Mouse (Mus musculus): ENCODE data around the gene Leo1. TPM values are rescaled to one million over a fixed set of nuclear protein-coding genes. Genes with fewer than 3 reads are reported as not detected.
"Not testable (repeated sequence)": the region's sequence is repeated elsewhere in the genome, so short reads cannot be mapped to it uniquely, and the experiment has no call there.

Leo1 gene
- polyA plus RNA-seq, 1 experiment from 2014 or later: 39.7 TPM

DNA sequence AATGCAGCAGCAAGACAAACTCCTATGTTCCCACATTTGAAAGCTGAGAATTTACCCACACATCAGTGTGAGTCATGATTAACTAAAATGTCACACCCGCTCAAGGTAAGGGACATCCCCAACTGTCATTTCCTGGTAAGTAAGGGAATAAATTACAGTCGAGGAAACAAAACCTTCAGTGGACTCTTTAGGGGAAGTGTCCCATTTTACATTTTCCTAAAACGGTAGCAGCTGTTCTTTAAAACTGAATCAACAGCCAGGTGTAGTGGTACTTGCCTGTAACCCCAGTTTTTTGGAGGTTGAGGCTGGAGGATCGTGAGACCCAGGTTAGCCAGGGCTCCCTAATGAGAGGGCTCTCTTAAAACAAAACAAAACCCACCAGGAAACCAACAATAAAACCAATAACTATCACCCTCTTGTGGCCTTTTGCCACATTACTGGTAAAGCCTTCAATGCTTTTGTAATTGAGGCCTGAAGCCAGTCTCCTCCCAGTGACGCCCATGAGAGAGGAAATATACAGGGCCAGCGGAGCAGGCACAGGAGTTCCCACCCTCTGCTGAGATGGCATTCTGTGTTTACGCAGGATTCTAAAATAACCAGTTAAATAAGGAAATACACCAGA lies 7.0 kb upstream of the Leo1 start:
- WGBS: 46% methylated on average over 7 of the region's 7 CpGs
- H3K4me2 ChIP-seq: no peak overlapping the region
- no peak overlapping the region for H3K27ac ChIP-seq (ENCODE audit: low read depth)
- ATAC-seq (ENCODE audit: insufficient read depth) (no peak), DNase-seq (peak; percentile 83)
- no peak overlapping the region for H3K4me3 ChIP-seq (ENCODE audit: low read depth, low read length)
- H3K9me3 ChIP-seq (ENCODE audit: low read depth, low read length): no peaks in the 10 kb centered on the region
- no peaks in the 10 kb centered on the region for H3K27me3 ChIP-seq (ENCODE audit: insufficient read depth, low read length)
- H3K36me3 ChIP-seq (ENCODE audit: insufficient read depth): no peaks in the 10 kb centered on the region
- no peak overlapping the region for H3K9ac ChIP-seq
- no peaks in the 10 kb centered on the region for H3K4me1 ChIP-seq (ENCODE audit: insufficient read depth)
- TF ChIP-seq CTCF (IDR thresholded peaks at IDR 0.05; ENCODE audit: low read depth): peak; percentile 54

DNA sequence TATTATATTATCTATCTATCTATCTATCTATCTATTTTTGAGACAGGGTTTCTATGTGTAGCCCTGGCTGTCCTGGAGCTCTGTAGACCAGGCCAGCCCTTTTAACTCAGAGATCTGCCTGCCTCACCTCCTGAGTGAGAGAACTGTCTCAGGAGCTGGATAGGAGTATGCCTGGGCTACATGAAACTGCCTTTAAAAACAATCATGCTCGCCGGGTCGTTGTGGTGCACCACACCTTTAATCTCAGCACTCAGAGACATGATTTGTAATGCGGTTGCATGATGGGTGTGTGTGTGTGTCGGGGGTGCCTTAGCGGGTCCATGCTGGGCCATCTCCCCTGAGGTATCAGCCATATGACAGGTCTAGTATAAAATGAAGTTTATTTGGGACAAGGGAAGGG lies 6.5 kb upstream of the Leo1 start:
- no peaks in the 10 kb centered on the region for H3K4me1 ChIP-seq (ENCODE audit: insufficient read depth)
- TF ChIP-seq CTCF (IDR thresholded peaks at IDR 0.05; ENCODE audit: low read depth): no peak
- no peaks in the 10 kb centered on the region for H3K27me3 ChIP-seq (ENCODE audit: insufficient read depth, low read length)
- H3K27ac ChIP-seq (ENCODE audit: low read depth): no peak overlapping the region
- H3K4me3 ChIP-seq (ENCODE audit: low read depth, low read length): no peak overlapping the region
- no peak overlapping the region for H3K4me2 ChIP-seq
- no peak overlapping the region for H3K9ac ChIP-seq
- 0 out of 2 replicates have a peak, but pooled peaks have one; percentile 16 for ATAC-seq (ENCODE audit: insufficient read depth)
- H3K36me3 ChIP-seq (ENCODE audit: insufficient read depth): no peaks in the 10 kb centered on the region
- 72% methylated on average over 6 of the region's 6 CpGs for WGBS
- no peaks in the 10 kb centered on the region for H3K9me3 ChIP-seq (ENCODE audit: low read depth, low read length)
- no peak for DNase-seq

DNA sequence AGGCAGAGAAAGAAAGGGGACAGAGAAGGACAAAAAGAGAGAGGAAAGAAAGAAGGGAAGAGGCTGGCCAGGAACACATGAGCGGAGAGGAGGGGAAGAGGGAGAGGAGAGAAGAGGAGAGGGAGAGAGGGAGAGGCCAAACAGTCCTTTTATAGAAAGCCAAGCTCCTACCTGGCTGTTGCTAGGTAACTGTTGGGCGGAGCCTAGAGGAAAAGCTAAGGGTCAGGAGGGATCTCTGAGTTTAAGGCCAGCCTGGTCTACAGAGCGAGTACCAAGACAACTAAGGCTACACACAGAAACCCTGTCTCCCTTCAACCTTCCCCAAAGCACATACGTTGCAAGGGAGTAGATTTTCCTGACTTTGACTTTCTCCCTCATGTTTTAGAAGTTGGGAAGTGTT lies 6.0 kb upstream of the Leo1 start:
- 0 out of 2 replicates have a peak, but pooled peaks have one; percentile 7 for ATAC-seq (ENCODE audit: insufficient read depth)
- Histone ChIP-seq H3K9me3 (ENCODE audit: low read depth, low read length) (no peaks in the 10 kb centered on the region), H3K4me2 (no peak overlapping the region), H3K27me3 (ENCODE audit: insufficient read depth, low read length) (no peaks in the 10 kb centered on the region), H3K4me1 (ENCODE audit: insufficient read depth) (no peaks in the 10 kb centered on the region), H3K9ac (no peak overlapping the region), H3K27ac (ENCODE audit: low read depth) (no peak overlapping the region), H3K36me3 (ENCODE audit: insufficient read depth) (no peaks in the 10 kb centered on the region), H3K4me3 (ENCODE audit: low read depth, low read length) (no peak overlapping the region)
- TF ChIP-seq CTCF (IDR thresholded peaks at IDR 0.05; ENCODE audit: low read depth): no peak
- WGBS: 79% methylated on average over 4 of the region's 4 CpGs
- no peak for DNase-seq

DNA sequence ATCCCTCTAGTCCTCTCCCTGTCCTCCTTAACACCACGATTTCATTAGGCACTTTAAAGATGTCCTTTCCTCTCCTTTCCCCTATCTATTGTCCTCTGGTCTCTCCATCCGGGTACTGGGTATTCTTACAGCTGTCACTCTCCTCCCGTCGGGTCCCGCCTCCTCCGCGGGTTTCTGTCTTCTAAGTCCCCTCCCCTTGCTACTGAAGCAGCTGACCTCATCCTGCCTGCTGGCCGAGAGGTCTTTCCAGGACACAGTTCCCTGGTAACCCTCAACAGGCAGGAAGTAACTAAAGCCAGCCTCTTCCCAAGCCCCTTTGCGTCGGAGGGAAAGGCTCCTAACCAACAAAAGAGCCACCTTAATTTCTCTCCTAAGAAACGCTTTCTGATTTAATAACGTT lies 5.4 kb upstream of the Leo1 start:
- ATAC-seq (ENCODE audit: insufficient read depth): peak; percentile 66
- H3K27me3 ChIP-seq (ENCODE audit: insufficient read depth, low read length): no peaks in the 10 kb centered on the region
- no peak for TF ChIP-seq CTCF (IDR thresholded peaks at IDR 0.05; ENCODE audit: low read depth)
- WGBS: 4% methylated on average over 12 of the region's 12 CpGs
- no peak overlapping the region for H3K27ac ChIP-seq (ENCODE audit: low read depth)
- peak; percentile 86 for DNase-seq
- no peaks in the 10 kb centered on the region for H3K36me3 ChIP-seq (ENCODE audit: insufficient read depth)
- peak overlapping the region; percentile 19; the same call in 1 of the 2 replicates for H3K4me2 ChIP-seq
- no peaks in the 10 kb centered on the region for H3K4me1 ChIP-seq (ENCODE audit: insufficient read depth)
- H3K9me3 ChIP-seq (ENCODE audit: low read depth, low read length): no peaks in the 10 kb centered on the region
- H3K9ac ChIP-seq: 0 out of 2 replicates have a peak overlapping the region, but pooled peaks have one; percentile 0
- H3K4me3 ChIP-seq (ENCODE audit: low read depth, low read length): no peak overlapping the region

DNA sequence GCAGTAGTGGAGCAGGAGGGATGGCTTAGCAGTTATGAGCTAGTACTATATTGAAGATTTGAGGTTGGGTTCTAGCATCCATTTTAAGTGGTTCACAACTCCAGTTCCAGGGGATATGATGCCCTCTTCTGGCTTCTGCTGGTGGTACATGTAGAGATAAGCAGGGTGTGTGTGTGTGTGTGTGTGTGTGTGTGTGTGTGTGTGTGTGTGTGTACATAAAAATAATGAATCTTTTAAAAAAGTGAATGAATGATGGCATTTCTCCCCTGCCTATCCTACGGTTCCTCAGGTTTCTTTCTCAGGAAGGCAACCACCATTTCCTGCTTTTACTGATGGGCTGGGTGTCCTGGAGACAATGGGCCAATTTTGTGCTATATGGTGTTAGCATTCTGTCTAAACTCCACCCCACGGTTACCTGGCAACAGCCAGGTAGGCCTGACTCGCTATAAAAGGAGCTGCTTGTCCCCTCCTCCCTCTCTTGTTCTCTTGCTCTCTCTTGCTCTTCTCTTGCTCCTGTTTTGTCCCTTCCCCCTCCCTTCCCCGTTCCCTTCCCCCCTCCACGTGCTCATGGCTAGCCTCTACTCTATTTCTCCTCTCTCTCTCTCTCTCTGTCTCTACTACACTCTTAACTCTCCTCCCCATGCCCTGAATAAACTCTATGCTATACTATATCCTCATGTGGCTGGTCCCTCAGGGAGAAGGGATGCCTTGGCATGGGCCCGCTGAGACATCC lies 3.5 kb upstream of the Leo1 start:
- H3K27ac ChIP-seq (ENCODE audit: low read depth): no peak overlapping the region
- H3K36me3 ChIP-seq (ENCODE audit: insufficient read depth): no peaks in the 10 kb centered on the region
- no peaks in the 10 kb centered on the region for H3K27me3 ChIP-seq (ENCODE audit: insufficient read depth, low read length)
- no peak overlapping the region for H3K4me3 ChIP-seq (ENCODE audit: low read depth, low read length)
- DNase-seq: peak; percentile 61
- H3K4me1 ChIP-seq (ENCODE audit: insufficient read depth): peaks cover 7% of the 10 kb centered on the region; the same call in 1 of the 2 replicates
- TF ChIP-seq CTCF (IDR thresholded peaks at IDR 0.05; ENCODE audit: low read depth): peak; percentile 56
- no peak for ATAC-seq (ENCODE audit: insufficient read depth)
- H3K4me2 ChIP-seq: no peak overlapping the region
- H3K9ac ChIP-seq: no peak overlapping the region
- WGBS: 22% methylated on average over 6 of the region's 6 CpGs
- no peaks in the 10 kb centered on the region for H3K9me3 ChIP-seq (ENCODE audit: low read depth, low read length)

DNA sequence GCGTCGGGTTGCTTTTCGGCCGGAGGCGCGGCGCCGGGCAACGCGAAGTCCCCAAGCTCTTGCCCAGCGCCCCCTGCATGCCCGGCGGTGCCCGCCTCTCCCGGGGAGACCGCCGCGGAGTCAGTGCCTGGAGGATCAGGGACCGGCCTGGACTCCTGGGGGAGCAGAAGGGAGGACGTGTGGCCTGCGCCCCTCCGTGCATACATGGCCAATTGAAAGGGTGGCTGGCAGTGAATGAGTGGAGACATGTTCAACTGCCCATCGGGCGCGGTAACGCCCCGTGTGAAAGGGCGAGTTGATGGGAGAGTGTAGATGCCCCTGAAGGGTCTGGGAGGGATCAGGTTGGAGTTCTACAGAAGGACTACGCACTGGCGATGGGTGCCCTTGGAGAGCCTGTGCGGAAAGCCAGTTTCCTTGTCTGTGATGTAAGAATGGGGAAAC lies 387 bp downstream of the Leo1 start:
- no peaks in the 10 kb centered on the region for H3K27me3 ChIP-seq (ENCODE audit: insufficient read depth, low read length)
- TF ChIP-seq CTCF (IDR thresholded peaks at IDR 0.05; ENCODE audit: low read depth): peak; percentile 40
- under 1% methylated on average over 31 of the region's 31 CpGs for WGBS
- peak overlapping the region; percentile 82 for H3K27ac ChIP-seq (ENCODE audit: low read depth)
- peaks cover 7% of the 10 kb centered on the region; the same call in 1 of the 2 replicates for H3K4me1 ChIP-seq (ENCODE audit: insufficient read depth)
- no peak for DNase-seq
- peak overlapping the region; percentile 75 for H3K9ac ChIP-seq
- peak overlapping the region; percentile 87 for H3K4me2 ChIP-seq
- peaks cover 15% of the 10 kb centered on the region for H3K36me3 ChIP-seq (ENCODE audit: insufficient read depth)
- peak; percentile 84 for ATAC-seq (ENCODE audit: insufficient read depth)
- H3K4me3 ChIP-seq (ENCODE audit: low read depth, low read length): peak overlapping the region; percentile 72
- no peaks in the 10 kb centered on the region for H3K9me3 ChIP-seq (ENCODE audit: low read depth, low read length)

DNA sequence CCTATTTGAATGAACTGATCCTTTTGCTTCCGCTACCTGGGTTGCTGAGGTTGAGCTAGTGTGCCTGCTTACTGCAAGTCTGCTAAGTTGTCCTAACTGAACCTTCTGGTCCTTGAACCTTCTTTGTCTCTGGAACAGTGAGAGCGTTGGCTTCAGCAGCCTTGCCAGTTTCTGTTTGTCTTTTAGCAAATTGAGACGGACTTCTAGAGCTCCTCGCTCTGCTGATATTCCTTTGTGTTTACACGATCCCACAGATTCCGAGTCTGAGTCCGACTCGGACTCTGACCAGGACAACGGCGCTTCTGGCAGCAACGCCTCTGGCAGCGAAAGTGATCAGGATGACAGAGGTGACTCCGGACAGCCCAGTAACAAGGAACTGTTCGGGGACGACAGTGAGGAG lies 3.7 kb downstream of the Leo1 start:
- Histone ChIP-seq H3K27ac (ENCODE audit: low read depth) (no peak overlapping the region), H3K9me3 (ENCODE audit: low read depth, low read length) (no peaks in the 10 kb centered on the region), H3K9ac (no peak overlapping the region), H3K4me3 (ENCODE audit: low read depth, low read length) (no peak overlapping the region), H3K4me1 (ENCODE audit: insufficient read depth) (peaks cover 7% of the 10 kb centered on the region; the same call in 1 of the 2 replicates), H3K27me3 (ENCODE audit: insufficient read depth, low read length) (no peaks in the 10 kb centered on the region), H3K4me2 (no peak overlapping the region), H3K36me3 (ENCODE audit: insufficient read depth) (peaks cover 47% of the 10 kb centered on the region)
- DNase-seq (no peak), ATAC-seq (ENCODE audit: insufficient read depth) (no peak)
- no peak for TF ChIP-seq CTCF (IDR thresholded peaks at IDR 0.05; ENCODE audit: low read depth)
- 82% methylated on average over 15 of the region's 15 CpGs for WGBS

DNA sequence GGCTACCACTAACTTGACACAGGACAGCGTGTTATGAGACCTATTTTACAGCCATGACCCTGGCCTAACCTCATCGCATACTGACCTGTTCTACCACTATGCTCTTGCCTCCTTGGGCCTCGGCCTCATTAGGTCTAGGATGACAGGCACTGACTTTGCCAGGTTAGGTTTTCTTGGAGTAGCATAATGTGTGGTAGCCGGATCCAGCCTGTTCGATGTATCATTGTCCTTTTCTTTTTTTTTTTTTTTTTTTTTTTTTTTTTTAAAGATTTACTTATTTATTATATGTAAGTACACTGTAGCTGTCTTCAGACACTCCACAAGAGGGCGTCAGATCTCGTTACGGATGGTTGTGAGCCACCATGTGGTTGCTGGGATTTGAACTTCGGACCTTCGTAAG lies 5.2 kb downstream of the Leo1 start:
- H3K36me3 ChIP-seq (ENCODE audit: insufficient read depth): peaks cover 56% of the 10 kb centered on the region
- not testable (repeated sequence) for H3K9me3 ChIP-seq (ENCODE audit: low read depth, low read length); DNase-seq; H3K4me3 ChIP-seq (ENCODE audit: low read depth, low read length); H3K9ac ChIP-seq; H3K4me1 ChIP-seq (ENCODE audit: insufficient read depth); H3K4me2 ChIP-seq; H3K27me3 ChIP-seq (ENCODE audit: insufficient read depth, low read length); ATAC-seq (ENCODE audit: insufficient read depth); H3K27ac ChIP-seq (ENCODE audit: low read depth)
- 82% methylated on average over 10 of the region's 10 CpGs for WGBS
